Mouse (Mus musculus): ENCODE data around the gene Chrne. TPM values are rescaled to one million over a fixed set of nuclear protein-coding genes. Genes with fewer than 3 reads are reported as not detected.

Chrne gene
- polyA plus RNA-seq, 1 experiment from 2014 or later, result 0.25 TPM

GRCm38 (mm10) chr11:70566586-70566985 is 52.4 kb downstream of the Chrne start:
- H3K4me3 ChIP-seq (replicated peaks; ENCODE audit: low read depth, low read length), result no peak overlapping the region
- H3K9ac ChIP-seq (ENCODE audit: low read depth, low read length), result no peak overlapping the region
- peaks cover 17% of the 10 kb centered on the region; the same call in 1 of the 2 replicates for H3K4me1 ChIP-seq (replicated peaks; ENCODE audit: insufficient read depth, low read length)
- 37% methylated on average over 7 of the region's 7 CpGs for WGBS
- no peak overlapping the region for H3K4me2 ChIP-seq (ENCODE audit: low read length)
- no peak for ATAC-seq (replicated peaks; ENCODE audit: low FRiP score, low read depth)
- H3K9me3 ChIP-seq (replicated peaks; ENCODE audit: low read length), result no peaks in the 10 kb centered on the region
- TF ChIP-seq CTCF (IDR thresholded peaks at IDR 0.05; ENCODE audit: low read depth), result no peak
- no peak overlapping the region for H3K27ac ChIP-seq
- no peak for DNase-seq (ENCODE audit: low spot score)
- H3K36me3 ChIP-seq (ENCODE audit: insufficient read depth, low read length), result no peaks in the 10 kb centered on the region
- no peaks in the 10 kb centered on the region for H3K27me3 ChIP-seq (ENCODE audit: insufficient read depth, low read length)

Other genes with a start within 250 kb of the Chrne start
- gene Pelp1, start 209.2 kb downstream of the Chrne start, polyA plus RNA-seq (2015; fragmentation: Nextera tagmentation; extraction: Ambion mirVana), result 18.8 and 20.2 TPM in 2 replicates
- gene Arrb2, start 186.6 kb downstream of the Chrne start, polyA plus RNA-seq (2015; fragmentation: Nextera tagmentation; extraction: Ambion mirVana), result 12.0 and 13.5 TPM in 2 replicates
- 33.5 and 38.3 TPM in 2 replicates for gene Med11, start 167.3 kb downstream of the Chrne start, polyA plus RNA-seq (2015; fragmentation: Nextera tagmentation; extraction: Ambion mirVana)
- 0.82 and 1.5 TPM in 2 replicates for gene Zmynd15, start 159.8 kb downstream of the Chrne start, polyA plus RNA-seq (2015; fragmentation: Nextera tagmentation; extraction: Ambion mirVana)
- 16.7 and 17.6 TPM in 2 replicates for gene Cxcl16, start 159.2 kb downstream of the Chrne start, polyA plus RNA-seq (2015; fragmentation: Nextera tagmentation; extraction: Ambion mirVana)
- gene Tm4sf5, start 114.0 kb downstream of the Chrne start, polyA plus RNA-seq (2015; fragmentation: Nextera tagmentation; extraction: Ambion mirVana), result 0.84 and 1.5 TPM in 2 replicates
- gene Vmo1, start 104.6 kb downstream of the Chrne start, polyA plus RNA-seq (2015; fragmentation: Nextera tagmentation; extraction: Ambion mirVana), result 0.57 and 0.66 TPM in 2 replicates
- 0.56 and 0.87 TPM in 2 replicates for gene Gltpd2, start 100.0 kb downstream of the Chrne start, polyA plus RNA-seq (2015; fragmentation: Nextera tagmentation; extraction: Ambion mirVana)
- gene Psmb6, start 93.8 kb downstream of the Chrne start, polyA plus RNA-seq (2015; fragmentation: Nextera tagmentation; extraction: Ambion mirVana), result 686 and 703 TPM in 2 replicates
- not detected in 2 replicates for gene Gm40193, start 86.3 kb downstream of the Chrne start, polyA plus RNA-seq (2015; fragmentation: Nextera tagmentation; extraction: Ambion mirVana)
- 6.7 and 7.2 TPM in 2 replicates for gene Pld2, start 79.2 kb downstream of the Chrne start, polyA plus RNA-seq (2015; fragmentation: Nextera tagmentation; extraction: Ambion mirVana)
- 11.5 and 12.1 TPM in 2 replicates for gene Mink1, start 56.3 kb downstream of the Chrne start, polyA plus RNA-seq (2015; fragmentation: Nextera tagmentation; extraction: Ambion mirVana)
- gene 4930544D05Rik, start 3.4 kb downstream of the Chrne start, polyA plus RNA-seq (2015; fragmentation: Nextera tagmentation; extraction: Ambion mirVana), result not detected in 2 replicates
- 0.16 and 0.19 TPM in 2 replicates for gene Gp1ba, start 19.9 kb upstream of the Chrne start, polyA plus RNA-seq (2015; fragmentation: Nextera tagmentation; extraction: Ambion mirVana)
- gene Rnf167, start 28.0 kb upstream of the Chrne start, polyA plus RNA-seq (2015; fragmentation: Nextera tagmentation; extraction: Ambion mirVana), result 109 and 113 TPM in 2 replicates
- gene Slc25a11, start 28.3 kb upstream of the Chrne start, polyA plus RNA-seq (2015; fragmentation: Nextera tagmentation; extraction: Ambion mirVana), result 227 and 239 TPM in 2 replicates
- 1,513 and 1,569 TPM in 2 replicates for gene Pfn1, start 35.4 kb upstream of the Chrne start, polyA plus RNA-seq (2015; fragmentation: Nextera tagmentation; extraction: Ambion mirVana)
- 9.7 and 10.0 TPM in 2 replicates for gene Eno3, start 38.0 kb upstream of the Chrne start, polyA plus RNA-seq (2015; fragmentation: Nextera tagmentation; extraction: Ambion mirVana)
- 91.5 and 102 TPM in 2 replicates for gene Spag7, start 50.2 kb upstream of the Chrne start, polyA plus RNA-seq (2015; fragmentation: Nextera tagmentation; extraction: Ambion mirVana)
- gene Camta2, start 68.9 kb upstream of the Chrne start, polyA plus RNA-seq (2015; fragmentation: Nextera tagmentation; extraction: Ambion mirVana), result 9.2 and 9.4 TPM in 2 replicates
- gene Inca1, start 80.9 kb upstream of the Chrne start, polyA plus RNA-seq (2015; fragmentation: Nextera tagmentation; extraction: Ambion mirVana), result 2.3 and 3.0 TPM in 2 replicates
- 3.5 and 3.6 TPM in 2 replicates for gene Kif1c, start 81.3 kb upstream of the Chrne start, polyA plus RNA-seq (2015; fragmentation: Nextera tagmentation; extraction: Ambion mirVana)
- 7.1 and 7.7 TPM in 2 replicates for gene Zfp3, start 145.0 kb upstream of the Chrne start, polyA plus RNA-seq (2015; fragmentation: Nextera tagmentation; extraction: Ambion mirVana)
- gene Scimp, start 193.4 kb upstream of the Chrne start, polyA plus RNA-seq (2015; fragmentation: Nextera tagmentation; extraction: Ambion mirVana), result 0.55 and 0.84 TPM in 2 replicates
- 35.4 and 37.5 TPM in 2 replicates for gene Rabep1, start 225.6 kb upstream of the Chrne start, polyA plus RNA-seq (2015; fragmentation: Nextera tagmentation; extraction: Ambion mirVana)